ENCODE assay signal across 36 mouse cellular contexts in genomic region chr2:151573667-151574066, GRCm38 (mm10). TPM values are rescaled to one million over a fixed set of nuclear protein-coding genes. Genes with fewer than 3 reads are reported as not detected.
DNase-seq lines count a peak whose midpoint lies in the region; ATAC-seq and TF ChIP-seq lines count a peak whose summit lies in the region.
"Had no signal": no experiment of that assay in that cellular context is flagged by ENCODE, and none has a peak within 500 bp of the region (broad histone marks: within the 10 kb centered on the region; RNA-seq: fewer than 3 reads in every experiment).

No protein-coding gene starts in this region.

- ATAC-seq in midbrain, embryonic 13.5 days, result no peak
- ATAC-seq in midbrain, postnatal 0 days (ENCODE audit: low FRiP score), result no peak
- ATAC-seq: CD4-positive, CD25-positive, alpha-beta regulatory T cell, adult 4 months; forebrain, embryonic 16.5 days; lung, postnatal 0 days; midbrain, embryonic 16.5 days had no signal

- WGBS in midbrain, embryonic 13.5 days, result 73% methylated on average over 3 of the region's 3 CpGs
- WGBS in midbrain, postnatal 0 days, result 67% methylated on average over 3 of the region's 3 CpGs
- WGBS in small intestine, adult 2 months, result 86% methylated on average over 3 of the region's 3 CpGs

- TF ChIP-seq CTCF in layer of hippocampus, adult 2 months (conservative IDR thresholded peaks at IDR 0.05), result no peak
- no peak for TF ChIP-seq CTCF in midbrain, postnatal 0 days (IDR thresholded peaks at IDR 0.05)
- TF ChIP-seq CTCF in cortical plate, adult 2 months (IDR thresholded peaks at IDR 0.05; ENCODE audit: extremely low read depth, insufficient read depth, low read length), result no peak
- TF ChIP-seq CTCF in small intestine, adult 2 months (IDR thresholded peaks at IDR 0.05; ENCODE audit: extremely low read depth, insufficient read length, insufficient replicate concordance, low read depth, low read length), result no peak

- DNase-seq in layer of hippocampus, adult 2 months (ENCODE audit: low spot score in 2 of 2), result no peak
- DNase-seq in layer of hippocampus, postnatal 25 days (ENCODE audit: extremely low spot score in 1 of 2, low spot score in 1 of 2), result no peak
- DNase-seq in midbrain, postnatal 0 days (ENCODE audit: low spot score), result no peak
- no peak for DNase-seq in kidney, adult 11 months
- DNase-seq: adrenal gland, postnatal 14 days; cerebellum, adult 11-12 months; cerebellum, adult 9-11 months; gastrocnemius, postnatal 25 days; heart, adult 11 months; heart, postnatal 36 days; kidney, adult 18-20 months; kidney, postnatal 25 days; liver, embryonic 13.5 days; lung, adult 18-20 months; lung, postnatal 4 days; retina, postnatal 1 day; thymus, adult 2 months; thymus, postnatal 36 days had no signal

- peaks cover 8% of the 10 kb centered on the region; the same call in 1 of the 2 replicates for H3K27me3 ChIP-seq in midbrain, embryonic 13.5 days
- H3K27me3 ChIP-seq in midbrain, postnatal 0 days (ENCODE audit: insufficient read depth, low read length), result no peaks in the 10 kb centered on the region
- no peaks in the 10 kb centered on the region for H3K27me3 ChIP-seq in small intestine, adult 2 months (ENCODE audit: control insufficient read depth, insufficient read depth, low read length)
- H3K27me3 ChIP-seq: kidney, embryonic 15.5 days; limb, embryonic 15.5 days; liver, embryonic 13.5 days; neural tube, embryonic 13.5 days had no signal

- H3K27ac ChIP-seq in layer of hippocampus, adult 2 months, result peak overlapping the region; percentile 99
- H3K27ac ChIP-seq in midbrain, embryonic 13.5 days, result no peak overlapping the region
- H3K27ac ChIP-seq in midbrain, postnatal 0 days (ENCODE audit: low read depth, low read length), result no peak overlapping the region
- H3K27ac ChIP-seq in cortical plate, adult 2 months (ENCODE audit: insufficient read depth, low read length), result peak overlapping the region; percentile 36; the same call in 1 of the 2 replicates
- no peak overlapping the region for H3K27ac ChIP-seq in small intestine, adult 2 months (ENCODE audit: insufficient read depth, low read depth, low read length)
- H3K27ac ChIP-seq: heart, embryonic 10.5 days; heart, embryonic 15.5 days; hindbrain, embryonic 13.5 days; kidney, embryonic 15.5 days; limb, embryonic 10.5 days; limb, embryonic 15.5 days; liver, embryonic 13.5 days; neural tube, embryonic 13.5 days had no signal

- H3K9ac ChIP-seq in midbrain, embryonic 13.5 days (replicated peaks), result 0 out of 2 replicates have a peak overlapping the region, but pooled peaks have one; percentile 14
- H3K9ac ChIP-seq in midbrain, postnatal 0 days (replicated peaks; ENCODE audit: low read length, poor library complexity, severe bottlenecking), result no peak overlapping the region
- H3K9ac ChIP-seq: heart, embryonic 15.5 days; hindbrain, embryonic 13.5 days; kidney, embryonic 15.5 days; limb, embryonic 15.5 days; liver, embryonic 13.5 days; neural tube, embryonic 13.5 days had no signal

- no peak overlapping the region for H3K4me2 ChIP-seq in midbrain, embryonic 13.5 days (replicated peaks)
- no peak overlapping the region for H3K4me2 ChIP-seq in midbrain, postnatal 0 days (ENCODE audit: low read depth, low read length, poor library complexity, severe bottlenecking)
- H3K4me2 ChIP-seq: heart, embryonic 15.5 days; hindbrain, embryonic 13.5 days; kidney, embryonic 15.5 days; limb, embryonic 15.5 days; liver, embryonic 13.5 days; neural tube, embryonic 13.5 days had no signal

- H3K36me3 ChIP-seq in midbrain, embryonic 13.5 days, result no peaks in the 10 kb centered on the region
- H3K36me3 ChIP-seq in midbrain, postnatal 0 days (ENCODE audit: insufficient read depth, low read length), result no peaks in the 10 kb centered on the region
- H3K36me3 ChIP-seq in small intestine, adult 2 months (ENCODE audit: control insufficient read depth, insufficient read depth, low read length), result no peaks in the 10 kb centered on the region
- H3K36me3 ChIP-seq: heart, embryonic 10.5 days; heart, embryonic 15.5 days; hindbrain, embryonic 13.5 days; kidney, embryonic 15.5 days; limb, embryonic 10.5 days; limb, embryonic 15.5 days; liver, embryonic 13.5 days; neural tube, embryonic 13.5 days had no signal

- peaks cover 13% of the 10 kb centered on the region for H3K4me1 ChIP-seq in midbrain, embryonic 13.5 days (replicated peaks)
- H3K4me1 ChIP-seq in midbrain, postnatal 0 days (ENCODE audit: insufficient read depth, low read length), result peaks cover 3% of the 10 kb centered on the region; the same call in 1 of the 2 replicates
- peaks cover 8% of the 10 kb centered on the region; the same call in 1 of the 2 replicates for H3K4me1 ChIP-seq in cortical plate, adult 2 months (ENCODE audit: control insufficient read depth, insufficient read depth, low read length)
- H3K4me1 ChIP-seq in small intestine, adult 2 months (ENCODE audit: control insufficient read depth, insufficient read depth, insufficient read length, low read length), result peaks cover 15% of the 10 kb centered on the region

- H3K9me3 ChIP-seq in midbrain, embryonic 13.5 days, result no peaks in the 10 kb centered on the region
- no peaks in the 10 kb centered on the region for H3K9me3 ChIP-seq in midbrain, postnatal 0 days (ENCODE audit: low read length)
- H3K9me3 ChIP-seq: heart, embryonic 10.5 days; heart, embryonic 15.5 days; hindbrain, embryonic 13.5 days; kidney, embryonic 15.5 days; limb, embryonic 10.5 days; limb, embryonic 15.5 days; liver, embryonic 13.5 days; megakaryocyte, embryonic 14.5 days; neural tube, embryonic 13.5 days had no signal

- H3K4me3 ChIP-seq in layer of hippocampus, adult 2 months, result no peak overlapping the region
- H3K4me3 ChIP-seq in midbrain, embryonic 13.5 days (replicated peaks), result no peak overlapping the region
- H3K4me3 ChIP-seq in midbrain, postnatal 0 days (ENCODE audit: low read depth, low read length), result no peak overlapping the region
- H3K4me3 ChIP-seq in cortical plate, adult 2 months (ENCODE audit: insufficient read depth, low read length), result no peak overlapping the region
- H3K4me3 ChIP-seq in small intestine, adult 2 months (ENCODE audit: low read depth, low read length), result peak overlapping the region; percentile 15
- H3K4me3 ChIP-seq: erythroblast, embryonic 14.5 days; heart, embryonic 10.5 days; heart, embryonic 15.5 days; hindbrain, embryonic 13.5 days; kidney, embryonic 15.5 days; limb, embryonic 10.5 days; limb, embryonic 15.5 days; liver, embryonic 13.5 days; megakaryocyte, embryonic 14.5 days; myocyte; neural tube, embryonic 13.5 days had no signal

- TF ChIP-seq POLR2A in cortical plate, adult 2 months (IDR thresholded peaks at IDR 0.05; ENCODE audit: extremely low read depth, insufficient read depth, low read length), result 0 out of 2 replicates have a peak, but pooled peaks have one; percentile 35
- no peak for TF ChIP-seq POLR2A in small intestine, adult 2 months (IDR thresholded peaks at IDR 0.05; ENCODE audit: low read depth, low read length)

RNA-seq across cellular contexts. Expression of gene Sdcbp2, which starts 1.2 kb away (rescaled TPM):
- 1 to 10 TPM; 1.4 to 2.1 TPM for total RNA-seq in layer of hippocampus, adult 2 months (2021)
- 1 to 10 TPM; 1.5 TPM for total RNA-seq in layer of hippocampus, postnatal 25 days (2021)
- 0.61 and 0.62 TPM in 2 replicates for polyA plus RNA-seq in midbrain, embryonic 13.5 days (2015; fragmentation: Nextera tagmentation; extraction: Ambion mirVana)
- total RNA-seq in midbrain, postnatal 0 days (2014; rRNA removed), result 0.61 TPM in 1 of 2 replicates, not detected in the other
- polyA plus RNA-seq in midbrain, postnatal 0 days (2015; fragmentation: Nextera tagmentation; extraction: Ambion mirVana), result 0.93 and 1.4 TPM in 2 replicates
- 1.8 TPM in 2 replicates for polyA plus RNA-seq in cortical plate, adult 2 months (2012; rRNA removed)
- 125 and 228 TPM in 2 replicates for polyA plus RNA-seq in small intestine, adult 2 months (2012; rRNA removed)
- total RNA-seq: common myeloid progenitor, adult 5-6 weeks had no signal
- polyA plus RNA-seq: erythroblast, embryonic 14.5 days had no signal

RNA-seq across cellular contexts. Expression of gene Fkbp1a, which starts 31.4 kb away (rescaled TPM):
- 100 to 1,000 TPM; 892 to 923 TPM for total RNA-seq in layer of hippocampus, adult 2 months (2021)
- 100 to 1,000 TPM; 877 to 984 TPM for total RNA-seq in layer of hippocampus, postnatal 25 days (2021)
- 507 and 515 TPM in 2 replicates for polyA plus RNA-seq in midbrain, embryonic 13.5 days (2015; fragmentation: Nextera tagmentation; extraction: Ambion mirVana)
- 79.2 and 79.3 TPM in 2 replicates for total RNA-seq in midbrain, postnatal 0 days (2014; rRNA removed)
- polyA plus RNA-seq in midbrain, postnatal 0 days (2015; fragmentation: Nextera tagmentation; extraction: Ambion mirVana), result 598 and 619 TPM in 2 replicates
- polyA plus RNA-seq in cortical plate, adult 2 months (2012; rRNA removed), result 475 and 493 TPM in 2 replicates
- 30.6 and 65.0 TPM in 2 replicates for polyA plus RNA-seq in small intestine, adult 2 months (2012; rRNA removed)

RNA-seq across cellular contexts. Expression of gene Snph, which starts 58.7 kb away (rescaled TPM):
- total RNA-seq in layer of hippocampus, adult 2 months (2021), result 100 to 1,000 TPM; 401 to 415 TPM
- 100 to 1,000 TPM; 380 to 402 TPM for total RNA-seq in layer of hippocampus, postnatal 25 days (2021)
- polyA plus RNA-seq in midbrain, embryonic 13.5 days (2015; fragmentation: Nextera tagmentation; extraction: Ambion mirVana), result 9.4 and 12.6 TPM in 2 replicates
- 64.2 and 66.1 TPM in 2 replicates for total RNA-seq in midbrain, postnatal 0 days (2014; rRNA removed)
- 21.9 and 23.4 TPM in 2 replicates for polyA plus RNA-seq in midbrain, postnatal 0 days (2015; fragmentation: Nextera tagmentation; extraction: Ambion mirVana)
- polyA plus RNA-seq in cortical plate, adult 2 months (2012; rRNA removed), result 170 and 186 TPM in 2 replicates
- polyA plus RNA-seq in small intestine, adult 2 months (2012; rRNA removed), result 6.6 and 21.6 TPM in 2 replicates
- total RNA-seq: common myeloid progenitor, adult 5-6 weeks had no signal
- polyA plus RNA-seq: CD4-positive, CD25-positive, alpha-beta regulatory T cell, adult 4 months; erythroblast, embryonic 14.5 days; liver, embryonic 13.5 days; myocyte had no signal

Comparison
In these comparisons a context has a peak if more than half of its experiments do, and no peak if none do; other contexts are left out.
1. H3K27ac ChIP-seq: peak in layer of hippocampus, adult 2 months (single experiment) and cortical plate, adult 2 months (single experiment); none in midbrain, embryonic 13.5 days (single experiment), midbrain, postnatal 0 days (single experiment) and small intestine, adult 2 months (single experiment).
2. RNA of gene Sdcbp2, which starts 1.2 kb away (polyA plus RNA-seq): 125 to 228 TPM in small intestine, adult 2 months; 1.8 TPM in cortical plate, adult 2 months, 0.93 to 1.4 TPM in midbrain, postnatal 0 days and 0.61 to 0.62 TPM in midbrain, embryonic 13.5 days; every median in the first group is over 10 times any median in the second.